Mouse (Mus musculus) gastrocnemius, postnatal 36 days (tissue): ENCODE data around the gene Ms4a4b. TPM values are rescaled to one million over a fixed set of nuclear protein-coding genes. Genes with fewer than 3 reads are reported as not detected.
"Not testable (repeated sequence)": the region's sequence is repeated elsewhere in the genome, so short reads cannot be mapped to it uniquely, and the experiment has no call there.

Experiments used
- DNase-seq, 2 experiments: peaks; one replicate each; pipeline ENCODE4 v3.0.0; 2022
- intact Hi-C: fragments of 180-260 bp; cut with DNase I; formaldehyde crosslinking; loops from one replicate; pipeline ENCODE4 v1.15.1; 2025
- long read RNA-seq, 2 experiments: library from polyadenylated mRNA; stranded (forward); transcript quantifications; one replicate each; pipeline ENCODE4 v2.0.0; 2021
- total RNA-seq, 2 experiments: library from RNA; stranded (reverse); gene quantifications; 2 replicates each; pipeline ENCODE4 v1.2.3; 2021

The Ms4a4b gene
- total RNA-seq: not detected
- long read RNA-seq, experiment 1, partial matches to known transcripts: 0 of 1 reads
- long read RNA-seq, experiment 1, other reads (novel, unspliced or antisense): 1 of 1 reads
- long read RNA-seq, experiment 2, partial matches to known transcripts: 0 of 2 reads
- long read RNA-seq, experiment 2, other reads (novel, unspliced or antisense): 2 of 2 reads

DNA sequence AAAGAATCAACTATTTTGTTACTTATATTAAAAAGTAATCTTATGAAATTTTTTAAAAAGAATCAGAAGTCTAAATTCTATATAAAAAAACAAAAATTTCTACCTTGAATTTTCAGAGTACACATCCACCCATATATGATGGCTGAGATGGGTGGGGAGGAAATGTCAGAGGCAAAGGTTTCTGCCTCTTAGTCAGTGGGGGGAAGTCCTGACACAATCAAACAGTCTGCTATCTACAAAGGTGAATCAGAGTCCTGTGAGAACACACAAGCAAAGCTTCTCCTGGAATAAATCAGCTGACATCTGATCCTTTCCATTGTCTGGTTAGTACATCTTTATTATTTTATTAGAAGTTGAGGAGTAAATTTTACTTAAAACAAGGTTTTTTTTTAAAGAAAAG lies at the start of gene Ms4a4b:
TSS of gene Ms4a4b (plus strand) at position 216 of the 400 bp plus-strand sequence.
- no peak for DNase-seq
- intact Hi-C loops: no loop called here

DNA sequence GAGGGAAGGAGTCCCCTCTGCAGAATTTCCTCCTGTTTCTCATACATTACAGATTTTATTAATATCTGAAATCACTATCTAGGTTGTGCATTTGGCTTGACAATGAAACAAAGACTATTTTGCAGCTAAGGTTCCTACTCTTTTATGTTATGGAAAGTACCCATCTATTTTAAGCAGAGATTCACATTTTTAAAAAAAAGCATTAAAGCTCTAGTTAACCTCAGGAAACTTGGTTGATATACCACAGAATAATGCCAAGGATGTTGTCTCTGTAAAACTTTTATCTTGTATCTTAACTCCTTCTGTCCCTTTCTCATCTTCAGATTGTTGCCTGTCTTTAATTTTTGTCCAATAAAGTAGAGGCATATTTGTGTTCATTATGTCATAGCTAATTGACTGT lies 47.6 kb upstream of the Ms4a4b start:
- DNase-seq: no peak
- intact Hi-C loops: no loop called here

DNA sequence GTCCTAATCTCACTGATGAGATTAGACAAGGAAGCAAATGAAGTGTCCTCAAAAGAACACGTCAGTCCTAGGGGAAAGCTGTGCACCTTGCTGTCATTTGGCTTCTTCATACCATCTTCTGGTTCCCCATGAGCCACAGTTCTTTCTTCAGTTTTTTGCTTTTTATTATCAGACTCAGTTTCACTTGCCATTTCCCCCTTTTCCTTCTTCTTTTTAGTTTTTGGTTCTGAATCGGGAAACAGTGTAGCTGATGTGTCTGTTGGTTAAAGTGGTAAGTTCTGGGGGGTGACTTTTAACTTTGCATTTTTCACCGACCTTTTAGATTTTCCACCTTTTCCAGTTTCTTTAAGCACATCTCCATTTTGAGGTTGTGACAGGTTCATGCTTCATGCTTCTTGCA lies 38.8 kb upstream of the Ms4a4b start, which contains the start of gene Ms4a4c:
TSS of gene Ms4a4c (plus strand) at position 244 of the 400 bp plus-strand sequence.
- no peak for DNase-seq
- intact Hi-C loops: no loop called here

DNA sequence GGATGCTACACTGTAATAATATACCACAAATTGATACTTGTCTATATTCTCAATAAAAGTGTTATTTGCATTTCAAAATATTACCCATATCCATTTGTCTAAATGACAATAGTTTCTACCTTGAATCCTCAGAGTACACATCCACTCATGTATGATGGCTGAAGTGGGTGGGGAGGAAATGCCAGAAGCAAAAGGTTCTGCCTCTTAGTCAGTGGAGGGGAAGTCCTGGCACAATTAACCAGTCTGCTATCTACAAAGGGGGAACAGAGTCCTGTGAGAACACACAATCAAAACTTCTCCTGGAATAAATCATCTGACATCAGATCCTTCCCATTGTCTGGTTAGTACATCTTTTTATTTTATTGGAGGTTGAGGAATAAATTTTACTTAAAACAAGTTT lies 35.9 kb upstream of the Ms4a4b start:
- intact Hi-C loops: no loop called here
- no peak for DNase-seq

DNA sequence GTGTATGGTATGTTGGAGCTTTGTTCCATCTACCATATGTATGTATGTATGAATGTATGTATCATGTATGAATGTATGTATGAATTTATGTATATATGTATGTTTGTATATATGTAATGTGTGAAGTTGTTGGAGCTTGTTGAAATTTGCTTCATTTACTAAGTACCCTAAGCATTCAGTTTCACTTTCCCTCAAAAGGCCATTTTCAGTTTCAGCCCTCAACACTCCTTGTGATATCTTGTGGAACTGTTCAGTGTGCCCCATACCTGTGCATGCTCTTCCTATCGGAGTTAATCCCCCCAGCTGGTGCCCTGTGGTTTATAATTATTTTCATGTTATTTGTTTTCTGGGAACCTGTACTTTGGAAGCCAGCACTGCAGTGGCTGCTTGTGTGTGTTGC lies 34.8 kb upstream of the Ms4a4b start:
- DNase-seq: no peak
- intact Hi-C loops: no loop called here

DNA sequence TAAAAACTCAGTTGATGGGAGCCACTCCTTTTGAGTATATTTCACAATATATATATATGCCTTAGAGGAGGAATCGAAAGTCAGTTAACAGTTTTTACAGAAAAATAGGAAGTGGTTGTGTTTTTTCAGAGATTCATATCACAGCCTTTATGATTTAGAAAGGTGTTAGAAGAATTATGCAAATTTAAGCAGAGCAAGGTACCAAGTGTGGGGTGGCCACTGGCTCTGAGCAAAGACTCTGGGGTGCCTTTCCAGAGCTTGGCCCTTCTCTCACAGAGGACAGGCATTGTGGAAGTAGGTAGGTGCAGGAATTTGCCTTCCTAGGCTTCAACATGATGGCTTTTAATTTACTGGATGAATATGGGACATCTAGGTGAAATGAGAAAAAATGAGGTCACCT lies 31.7 kb upstream of the Ms4a4b start:
- no peak for DNase-seq
- intact Hi-C loops: no loop called here

DNA sequence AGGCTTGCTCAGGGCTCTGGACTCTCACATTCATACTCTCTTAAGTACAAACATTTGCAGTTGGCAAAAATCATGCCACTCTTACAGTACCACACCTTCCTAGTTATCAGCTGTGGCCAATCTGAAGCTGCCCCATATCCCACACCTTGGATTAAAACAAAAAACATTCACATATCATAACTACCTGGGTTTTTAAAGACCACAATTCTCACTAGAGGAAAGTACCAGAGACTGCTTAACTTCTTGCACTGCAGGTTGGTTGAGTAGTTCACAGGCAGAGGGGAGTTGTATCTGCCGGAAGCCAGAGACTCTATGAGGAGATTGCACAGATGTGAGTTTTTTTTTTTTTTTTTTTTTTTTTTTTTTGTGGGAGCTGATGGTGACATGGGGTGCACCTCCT lies 29.3 kb upstream of the Ms4a4b start:
- no peak for DNase-seq
- intact Hi-C loops: no loop called here

DNA sequence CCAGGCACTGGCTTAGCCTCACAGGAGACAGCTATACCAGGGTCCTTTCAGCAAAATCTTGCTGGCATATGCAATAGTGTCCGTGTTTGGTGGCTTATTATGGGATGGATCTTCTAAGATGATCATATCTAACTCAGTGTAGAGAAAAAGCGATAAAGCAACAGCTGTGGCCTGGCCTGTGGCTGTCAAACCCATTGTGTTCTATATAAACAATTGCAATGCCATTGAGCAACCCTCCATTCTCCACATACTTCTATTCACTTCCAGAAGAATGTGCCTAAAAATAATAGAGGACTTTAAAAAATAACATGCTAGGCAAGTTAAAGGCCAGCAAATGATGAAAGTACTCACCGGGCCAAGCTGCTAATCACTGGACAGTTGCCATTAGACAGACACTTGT lies 27.8 kb upstream of the Ms4a4b start:
- intact Hi-C loops: no loop called here

DNA sequence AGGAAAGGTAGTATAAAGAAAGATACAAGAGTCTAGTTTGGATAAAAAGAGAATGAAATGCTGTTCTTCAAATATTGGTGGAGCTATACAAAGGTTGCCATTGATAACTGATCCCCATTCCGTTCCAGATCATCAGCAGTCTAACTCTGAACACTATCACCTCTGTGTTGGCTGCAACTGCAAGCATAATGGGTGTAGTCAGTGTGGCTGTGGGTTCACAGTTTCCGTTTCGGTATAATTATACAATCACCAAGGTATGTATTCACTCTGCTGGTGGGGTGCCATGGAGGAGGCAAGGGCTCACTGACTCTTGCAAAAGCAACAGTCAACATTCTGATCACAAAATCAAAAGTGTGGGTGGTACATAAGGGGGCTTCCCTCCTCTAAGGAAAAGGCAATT lies 24.5 kb upstream of the Ms4a4b start:
- DNase-seq, intact Hi-C loops: not testable (repeated sequence)

More for the DNA sequence above, 27.8 kb upstream of the Ms4a4b start:
- no peak for DNase-seq

DNA sequence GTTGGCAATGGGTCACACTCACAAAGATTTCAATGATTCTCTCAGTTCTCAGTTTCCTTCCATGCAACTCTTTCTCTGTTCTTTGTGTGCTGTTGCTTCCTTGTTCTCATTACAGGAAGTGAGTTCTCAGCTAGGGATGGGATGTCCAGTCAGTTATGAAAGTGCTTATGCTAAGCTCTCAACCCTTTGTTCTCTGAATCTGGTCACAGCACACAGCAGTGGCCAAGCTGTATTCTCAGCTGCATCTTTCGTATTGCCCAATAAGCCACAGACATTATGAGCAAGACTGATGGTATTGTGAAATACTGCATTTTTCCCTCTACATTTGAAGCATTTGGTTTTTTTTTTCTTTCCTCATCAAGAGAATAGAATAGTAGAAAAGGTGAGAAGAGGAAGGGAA lies 12.1 kb upstream of the Ms4a4b start:
- intact Hi-C loops, DNase-seq: not testable (repeated sequence)

DNA sequence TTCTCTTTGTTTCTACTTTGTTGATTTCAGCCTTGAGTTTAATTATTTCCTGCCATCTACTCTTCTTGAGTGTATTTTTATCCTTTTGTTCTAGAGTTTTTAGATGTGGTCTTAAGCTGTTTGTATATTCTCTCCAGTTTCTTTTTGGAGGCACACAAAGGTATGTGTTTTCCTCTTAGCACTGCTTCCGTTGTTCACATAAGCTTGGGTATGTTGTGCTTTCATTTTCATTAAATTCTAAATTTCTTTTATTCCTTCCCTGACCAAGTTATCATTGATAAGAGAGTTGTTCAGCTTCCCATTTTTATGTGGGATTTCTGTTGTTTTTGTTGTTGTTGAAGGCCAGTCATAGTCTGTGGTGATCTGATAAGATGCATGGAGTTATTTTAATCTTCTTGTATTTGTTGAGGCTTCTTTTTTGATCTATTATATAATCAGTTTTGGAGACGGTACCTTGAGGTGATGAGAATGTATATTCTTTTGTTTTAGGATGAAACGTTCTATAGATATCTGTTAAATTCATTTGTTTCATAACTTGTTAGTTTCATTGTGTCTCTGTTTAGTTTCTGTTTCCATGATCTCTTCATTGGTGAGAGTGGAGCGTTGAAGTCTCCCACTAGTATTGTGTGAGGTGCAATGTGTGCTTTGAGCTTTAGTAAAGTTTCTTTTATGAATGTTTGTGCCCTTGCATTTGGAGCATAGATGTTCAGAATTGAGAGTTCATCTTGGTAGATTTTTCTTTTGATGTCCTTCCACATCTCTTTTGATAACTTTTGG lies 8.1 kb upstream of the Ms4a4b start:
- intact Hi-C loops: no loop called here

DNA sequence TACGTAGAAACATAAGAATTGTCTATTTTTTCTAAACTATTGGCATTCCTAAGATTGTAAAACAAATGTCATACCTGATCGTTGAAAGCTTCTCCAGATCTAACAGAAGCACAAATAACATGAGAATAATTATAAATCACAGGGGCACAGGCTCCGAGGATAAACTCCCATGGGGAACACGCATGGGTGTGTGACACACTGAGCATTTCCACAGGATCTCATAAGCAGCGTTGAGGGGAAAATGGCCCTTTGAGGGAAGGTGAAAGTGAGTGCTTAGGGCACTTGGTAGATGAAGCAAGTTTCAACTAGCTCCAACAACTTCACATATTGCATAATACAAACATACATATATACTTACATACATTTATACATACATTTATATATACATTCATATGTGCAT lies 611 bp downstream of the Ms4a4b start:
- no peak for DNase-seq
- intact Hi-C loops: no loop called here

More for the DNA sequence above, 8.1 kb upstream of the Ms4a4b start:
- DNase-seq: no peak

DNA sequence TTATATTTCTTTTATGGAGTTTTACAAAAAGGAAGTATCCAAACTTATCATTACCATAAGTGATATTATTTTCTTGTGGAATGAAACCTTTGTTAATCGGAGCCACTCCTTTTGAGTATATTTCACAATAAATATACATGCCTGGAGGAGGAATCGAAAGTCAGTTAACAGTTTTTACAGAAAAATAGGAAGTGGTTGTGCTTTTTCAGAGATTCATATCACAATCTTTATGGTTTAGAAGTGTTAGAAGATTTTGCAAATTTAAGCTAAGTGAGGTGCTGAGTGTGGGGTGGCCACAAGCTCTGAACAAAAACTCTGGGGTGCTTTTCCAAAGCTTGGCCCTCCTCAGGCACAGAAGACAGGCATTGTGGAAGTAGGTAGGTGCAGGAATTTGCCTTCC lies 3.9 kb downstream of the Ms4a4b start:
- no peak for DNase-seq
- intact Hi-C loops: no loop called here

DNA sequence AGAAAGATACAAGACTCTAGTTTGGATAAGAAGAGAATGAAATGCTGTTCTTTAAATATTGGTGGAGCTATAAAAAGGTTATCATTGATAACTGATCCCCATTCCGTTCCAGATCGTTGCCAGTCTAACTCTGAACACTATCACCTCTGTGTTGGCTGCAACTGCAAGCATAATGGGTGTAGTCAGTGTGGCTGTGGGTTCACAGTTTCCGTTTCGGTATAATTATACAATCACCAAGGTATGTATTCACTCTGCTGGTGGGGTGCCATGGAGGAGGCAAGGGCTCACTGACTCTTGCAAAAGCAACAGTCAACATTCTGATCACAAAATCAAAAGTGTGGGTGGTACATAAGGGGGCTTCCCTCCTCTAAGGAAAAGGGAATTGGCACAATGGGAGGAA lies 15.7 kb downstream of the Ms4a4b start:
- DNase-seq, intact Hi-C loops: not testable (repeated sequence)

DNA sequence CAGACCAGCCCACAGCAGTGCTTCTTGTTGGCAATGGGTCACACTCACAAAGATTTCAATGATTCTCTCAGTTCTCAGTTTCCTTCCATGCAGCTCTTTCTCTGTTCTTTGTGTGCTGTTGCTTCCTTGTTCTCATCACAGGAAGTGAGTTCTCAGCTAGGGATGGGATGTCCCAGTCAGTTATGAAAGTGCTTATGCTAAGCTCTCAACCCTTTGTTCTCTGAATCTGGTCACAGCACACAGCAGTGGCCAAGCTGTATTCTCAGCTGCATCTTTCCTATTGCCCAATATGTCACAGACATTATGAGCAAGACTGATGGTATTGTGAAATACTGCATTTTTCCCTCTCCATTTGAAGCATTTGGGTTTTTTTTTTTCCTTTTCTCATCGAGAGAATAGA lies 21.4 kb downstream of the Ms4a4b start:
- intact Hi-C loops, DNase-seq: not testable (repeated sequence)

DNA sequence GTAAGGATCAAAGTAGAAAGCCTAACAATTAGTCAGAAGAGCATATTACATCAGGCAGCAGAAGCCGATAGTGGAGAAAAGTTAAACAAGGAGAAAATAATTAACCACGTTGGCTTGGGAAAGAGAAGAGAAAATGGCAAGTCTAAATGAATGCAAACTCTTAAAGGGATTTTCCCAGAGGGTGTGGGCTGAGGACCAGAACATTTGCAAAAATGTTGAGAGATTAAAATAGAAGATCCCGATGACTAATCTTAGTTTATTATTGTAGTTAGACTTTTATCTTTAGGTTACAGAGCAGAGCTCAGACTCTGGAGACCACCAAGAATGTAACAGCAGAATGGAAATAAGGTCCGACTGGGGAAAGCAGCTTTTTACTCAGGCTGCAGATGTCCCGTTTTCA lies 23.1 kb downstream of the Ms4a4b start:
- intact Hi-C loops: no loop called here
- no peak for DNase-seq

DNA sequence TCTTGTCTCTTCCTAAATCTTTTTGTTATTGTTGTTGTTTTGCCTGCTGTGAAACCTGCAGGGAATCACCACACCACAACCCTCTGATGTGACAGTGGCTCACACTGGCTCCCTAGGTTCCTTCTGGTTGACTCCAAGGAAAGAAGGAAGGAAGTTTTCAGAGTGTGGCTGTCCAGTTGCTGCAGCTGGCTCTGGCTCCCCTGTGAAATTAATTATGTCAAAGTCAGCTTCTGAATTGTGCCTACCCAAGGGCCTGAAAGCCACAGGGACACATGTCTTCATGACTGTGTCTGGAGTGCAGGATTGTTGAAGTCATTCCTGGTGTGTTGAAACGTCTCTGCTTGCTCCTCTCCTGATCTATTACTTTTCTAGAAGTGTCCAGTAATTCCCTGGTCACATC lies 25.0 kb downstream of the Ms4a4b start:
- intact Hi-C loops, DNase-seq: not testable (repeated sequence)

DNA sequence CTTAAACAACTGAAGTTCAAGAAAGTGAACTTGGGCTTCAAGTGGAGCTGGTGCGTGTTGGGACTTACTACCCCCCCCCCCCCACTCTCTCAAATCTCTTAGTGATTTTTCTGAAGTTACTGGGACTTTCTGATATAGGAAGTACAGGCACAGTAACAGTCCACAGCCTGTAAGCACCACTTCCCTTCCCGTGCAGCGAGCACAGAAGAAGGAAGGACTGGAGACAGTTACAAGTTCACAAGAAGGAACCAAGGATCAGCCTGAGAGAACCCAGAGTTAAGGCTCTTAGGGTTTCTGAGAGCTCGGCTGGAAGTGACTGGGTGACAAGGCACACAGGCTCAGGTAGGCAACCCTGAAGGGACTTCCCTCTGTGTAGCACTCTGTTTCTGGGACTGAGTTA lies 25.9 kb downstream of the Ms4a4b start, which contains the start of gene Ms4a6c:
TSS of gene Ms4a6c (plus strand) at position 152 of the 400 bp plus-strand sequence.
- DNase-seq, intact Hi-C loops: not testable (repeated sequence)

DNA sequence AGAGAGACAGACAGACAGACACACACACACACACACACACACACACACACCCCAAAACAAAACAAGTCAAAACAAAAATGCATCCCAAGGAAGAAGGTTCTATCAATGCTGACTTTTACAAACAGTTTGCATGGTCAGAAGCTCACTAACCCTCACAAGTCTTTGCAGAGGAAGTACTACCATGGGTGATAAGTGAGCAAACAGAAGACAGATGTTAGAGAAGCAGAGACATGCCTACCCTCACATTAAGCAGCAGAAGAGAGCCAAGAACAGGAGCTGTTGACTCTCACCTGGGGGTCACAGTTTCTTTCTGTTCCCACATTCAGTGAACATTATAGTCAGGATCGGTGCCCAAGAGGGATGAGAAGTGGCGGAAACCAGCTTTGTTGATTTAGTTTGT lies 36.4 kb downstream of the Ms4a4b start:
- DNase-seq: no peak
- intact Hi-C loops: no loop called here

DNA sequence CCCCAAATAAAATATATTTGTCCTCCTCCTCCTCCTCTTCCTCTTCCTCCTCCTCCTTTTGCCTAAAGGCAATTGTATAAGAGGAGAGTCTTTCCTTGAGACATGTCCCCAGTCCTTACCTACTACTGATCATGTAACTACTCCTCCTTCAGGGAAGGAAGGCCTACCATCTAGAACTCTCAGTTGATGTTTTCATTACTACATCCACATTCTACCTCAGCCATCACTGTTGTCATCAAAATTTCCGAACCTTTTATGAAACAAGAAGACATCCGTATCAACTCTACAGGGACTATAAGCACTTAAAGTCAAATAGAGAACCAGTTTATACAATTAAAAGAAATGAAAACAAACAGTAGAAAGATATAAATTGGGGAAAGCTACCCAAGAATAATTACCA lies 39.3 kb downstream of the Ms4a4b start:
- no peak for DNase-seq
- intact Hi-C loops: no loop called here

DNA sequence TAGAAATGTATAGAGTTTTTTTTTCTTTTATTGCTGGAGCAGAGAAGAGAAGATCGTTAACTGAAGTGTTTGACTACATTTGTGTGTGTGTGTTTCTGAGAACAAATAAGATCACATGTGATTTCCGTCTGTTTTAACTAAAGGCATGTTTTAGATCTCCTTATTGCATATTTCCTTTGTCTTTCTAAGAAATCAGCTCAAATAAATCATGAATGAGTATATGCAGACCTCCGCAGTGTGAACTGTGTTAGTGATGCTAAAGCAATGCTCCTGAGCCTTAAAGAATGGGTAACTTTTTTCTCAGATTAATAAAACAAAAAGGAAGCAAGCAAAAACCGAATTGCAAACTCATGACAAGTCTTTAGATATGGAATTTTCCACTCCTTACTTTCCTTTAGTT lies 40.6 kb downstream of the Ms4a4b start:
- intact Hi-C loops: no loop called here
- DNase-seq: no peak

DNA sequence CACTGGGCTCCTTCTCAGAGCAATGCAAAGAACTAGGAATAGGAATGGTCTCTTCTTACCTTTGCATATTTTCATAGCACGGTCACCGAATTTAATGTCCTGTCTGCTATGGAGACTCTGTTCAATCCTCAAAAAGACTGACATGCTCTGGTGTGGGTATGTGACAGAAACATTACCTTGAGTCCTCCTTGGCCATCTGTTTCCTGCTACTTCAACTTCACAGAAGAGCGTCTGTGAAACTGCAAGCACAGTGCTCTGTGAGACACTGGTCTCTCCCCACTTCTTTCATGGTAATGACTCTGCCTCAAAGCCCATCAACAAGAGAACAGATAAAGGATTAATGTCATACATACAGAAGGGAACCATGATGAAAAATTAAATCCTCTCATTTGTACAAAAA lies 41.0 kb downstream of the Ms4a4b start:
- DNase-seq: no peak
- intact Hi-C loops: no loop called here
